Mouse (Mus musculus): Measurements from ENCODE around the gene Frmd4a. TPM values are rescaled to one million over a fixed set of nuclear protein-coding genes. Genes with fewer than 3 reads are reported as not detected.

The Frmd4a gene
- polyA plus RNA-seq, 1 experiment from 2014 or later, result 48.1 TPM

DNA sequence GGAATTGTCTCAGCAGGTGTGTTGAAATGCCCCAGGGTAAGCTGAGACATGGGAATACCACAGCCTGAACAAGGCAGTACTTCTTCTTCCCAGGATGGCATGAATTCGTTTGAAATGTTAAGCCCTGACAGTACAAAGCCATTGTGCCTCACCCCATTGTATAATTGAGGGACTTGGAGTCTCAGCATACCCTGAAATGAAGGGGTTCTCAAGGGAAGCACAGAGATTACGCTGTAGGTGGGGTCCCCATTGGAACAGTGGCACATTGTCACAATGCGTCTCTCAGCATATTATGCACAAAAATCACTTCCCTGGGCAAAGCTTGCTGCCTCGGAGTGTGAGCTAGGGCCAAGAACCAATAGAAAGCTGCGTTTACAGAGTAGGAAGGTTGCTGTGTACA lies 297.0 kb downstream of the Frmd4a start:
- 59% methylated on average over 5 of the region's 5 CpGs for WGBS
- peak; percentile 9; the same call in 1 of the 2 replicates for ATAC-seq
- no peaks in the 10 kb centered on the region for H3K4me1 ChIP-seq (ENCODE audit: control insufficient read depth, insufficient read depth, low read depth, low read length)
- no peaks in the 10 kb centered on the region for H3K9me3 ChIP-seq (ENCODE audit: control insufficient read depth, low read length)
- H3K4me3 ChIP-seq (ENCODE audit: low read length), result no peak overlapping the region
- H3K27me3 ChIP-seq (replicated peaks; ENCODE audit: control insufficient read depth, insufficient read depth, low read length), result no peaks in the 10 kb centered on the region
- H3K9ac ChIP-seq (ENCODE audit: low read depth, low read length), result no peak overlapping the region
- H3K4me2 ChIP-seq (ENCODE audit: low read length), result no peak overlapping the region
- no peak overlapping the region for H3K27ac ChIP-seq (ENCODE audit: low read depth, low read length)
- H3K36me3 ChIP-seq (ENCODE audit: control insufficient read depth, insufficient read depth, low read length), result no peaks in the 10 kb centered on the region

DNA sequence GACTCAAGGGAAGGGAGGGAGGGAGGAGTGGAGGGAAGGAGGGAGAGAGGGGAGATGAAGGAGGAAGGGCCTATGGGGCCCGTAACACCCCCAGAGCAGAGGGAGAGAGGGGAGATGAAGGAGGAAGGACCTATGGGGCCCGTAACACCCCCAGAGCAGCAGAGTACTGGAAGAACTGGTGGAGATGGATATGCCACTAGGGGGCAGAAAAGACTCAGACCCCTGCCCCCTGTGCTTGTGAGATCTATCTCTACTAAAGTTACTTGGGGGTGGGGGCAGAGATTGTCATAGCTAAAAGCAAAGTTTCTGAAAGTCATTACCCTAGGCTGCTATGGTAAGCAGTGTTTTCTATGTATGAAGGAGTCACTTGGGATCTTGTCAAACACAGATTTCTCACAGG lies 299.1 kb downstream of the Frmd4a start:
- Histone ChIP-seq H3K27me3 (replicated peaks; ENCODE audit: control insufficient read depth, insufficient read depth, low read length) (no peaks in the 10 kb centered on the region), H3K4me3 (ENCODE audit: low read length) (no peak overlapping the region), H3K9ac (ENCODE audit: low read depth, low read length) (no peak overlapping the region), H3K27ac (ENCODE audit: low read depth, low read length) (no peak overlapping the region), H3K4me2 (ENCODE audit: low read length) (no peak overlapping the region), H3K36me3 (ENCODE audit: control insufficient read depth, insufficient read depth, low read length) (no peaks in the 10 kb centered on the region), H3K4me1 (ENCODE audit: control insufficient read depth, insufficient read depth, low read depth, low read length) (no peaks in the 10 kb centered on the region), H3K9me3 (ENCODE audit: control insufficient read depth, low read length) (no peaks in the 10 kb centered on the region)
- WGBS, result 63% methylated on average over 2 of the region's 2 CpGs
- ATAC-seq, result no peak

DNA sequence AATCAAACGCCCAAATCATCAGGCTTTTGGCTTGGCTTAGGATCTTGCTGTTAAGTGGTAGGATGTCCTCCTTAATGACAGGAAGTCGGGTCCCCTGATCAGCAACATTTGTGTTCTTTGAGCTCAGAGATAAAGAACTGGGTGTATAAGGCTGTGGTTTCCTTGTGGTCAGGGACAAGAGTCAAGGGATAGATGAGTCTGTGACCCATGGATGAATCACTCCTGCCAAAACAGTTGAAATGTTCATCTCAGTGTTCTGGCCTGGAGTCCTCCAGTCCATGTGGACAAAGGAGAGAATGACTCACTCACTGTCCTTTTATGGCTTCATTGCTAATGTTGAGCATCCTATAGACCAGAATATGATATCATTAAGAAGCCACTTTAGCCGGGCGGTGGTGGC lies 300.6 kb downstream of the Frmd4a start:
- Histone ChIP-seq H3K9me3 (ENCODE audit: control insufficient read depth, low read length) (no peaks in the 10 kb centered on the region), H3K4me1 (ENCODE audit: control insufficient read depth, insufficient read depth, low read depth, low read length) (no peaks in the 10 kb centered on the region), H3K27ac (ENCODE audit: low read depth, low read length) (no peak overlapping the region), H3K36me3 (ENCODE audit: control insufficient read depth, insufficient read depth, low read length) (no peaks in the 10 kb centered on the region), H3K9ac (ENCODE audit: low read depth, low read length) (no peak overlapping the region), H3K4me2 (ENCODE audit: low read length) (no peak overlapping the region), H3K27me3 (replicated peaks; ENCODE audit: control insufficient read depth, insufficient read depth, low read length) (no peaks in the 10 kb centered on the region), H3K4me3 (ENCODE audit: low read length) (no peak overlapping the region)
- ATAC-seq, result no peak
- 85% methylated on average over 4 of the region's 4 CpGs for WGBS

DNA sequence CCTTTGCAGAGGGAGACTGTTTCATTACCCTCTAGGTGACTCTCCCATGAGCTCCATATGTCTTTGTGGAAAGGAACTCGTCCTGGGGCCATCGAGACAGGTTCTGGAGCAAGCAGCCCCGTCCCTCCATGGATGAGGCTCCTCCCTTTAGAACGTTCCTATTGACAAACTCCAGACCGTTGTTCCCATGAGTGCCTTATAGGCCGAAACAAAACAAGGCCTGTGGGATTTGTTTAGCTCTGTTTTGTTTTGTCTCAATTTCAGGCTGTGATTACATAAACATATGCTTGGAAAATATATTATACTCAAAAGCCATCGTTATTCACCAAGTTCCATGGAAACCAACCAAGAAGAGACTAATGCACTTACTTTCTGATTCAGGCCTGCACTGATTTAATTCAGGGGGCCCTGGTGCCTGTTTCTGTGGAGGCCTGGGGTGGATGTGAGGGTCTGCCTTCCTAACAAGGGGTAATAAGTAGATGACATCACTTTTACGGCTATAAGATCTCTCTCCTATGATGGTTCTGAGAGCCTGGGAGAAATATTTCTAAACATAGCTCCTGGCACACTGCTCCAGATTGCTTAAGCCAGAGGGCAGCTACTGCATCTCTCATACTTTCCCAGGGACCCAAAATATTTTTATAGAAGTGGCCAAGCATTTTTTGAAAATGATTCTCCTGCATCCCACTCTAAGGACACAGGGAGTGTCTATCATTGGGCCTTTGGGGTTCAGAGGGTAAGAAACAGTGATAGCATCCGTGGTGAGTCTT lies 308.9 kb downstream of the Frmd4a start:
- no peaks in the 10 kb centered on the region for H3K36me3 ChIP-seq (ENCODE audit: control insufficient read depth, insufficient read depth, low read length)
- 60% methylated on average over 9 of the region's 9 CpGs for WGBS
- H3K9me3 ChIP-seq (ENCODE audit: control insufficient read depth, low read length), result no peaks in the 10 kb centered on the region
- no peak overlapping the region for H3K4me3 ChIP-seq (ENCODE audit: low read length)
- H3K9ac ChIP-seq (ENCODE audit: low read depth, low read length), result no peak overlapping the region
- H3K27ac ChIP-seq (ENCODE audit: low read depth, low read length), result no peak overlapping the region
- H3K4me2 ChIP-seq (ENCODE audit: low read length), result no peak overlapping the region
- H3K4me1 ChIP-seq (ENCODE audit: control insufficient read depth, insufficient read depth, low read depth, low read length), result no peaks in the 10 kb centered on the region; the same call in 1 of the 2 replicates
- no peak for ATAC-seq
- no peaks in the 10 kb centered on the region for H3K27me3 ChIP-seq (replicated peaks; ENCODE audit: control insufficient read depth, insufficient read depth, low read length)

DNA sequence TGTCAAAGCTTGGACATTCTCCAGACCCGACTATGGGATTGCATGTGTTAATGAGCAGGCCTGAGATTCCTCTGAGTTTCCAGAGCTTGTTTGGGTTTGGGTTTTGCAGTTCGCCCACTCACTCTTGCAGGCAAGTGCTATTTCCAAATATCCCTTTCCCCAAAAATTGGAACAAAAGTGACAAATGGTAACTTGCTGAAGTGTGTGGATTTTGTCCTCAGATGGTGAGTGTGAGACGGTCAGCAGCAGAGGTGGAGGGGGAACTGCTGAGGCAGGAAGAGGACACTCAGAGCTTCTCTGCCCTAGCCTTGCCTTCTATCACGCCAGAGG lies 309.5 kb downstream of the Frmd4a start:
- Histone ChIP-seq H3K36me3 (ENCODE audit: control insufficient read depth, insufficient read depth, low read length) (no peaks in the 10 kb centered on the region), H3K4me3 (ENCODE audit: low read length) (no peak overlapping the region), H3K4me2 (ENCODE audit: low read length) (no peak overlapping the region), H3K27me3 (replicated peaks; ENCODE audit: control insufficient read depth, insufficient read depth, low read length) (no peaks in the 10 kb centered on the region), H3K4me1 (ENCODE audit: control insufficient read depth, insufficient read depth, low read depth, low read length) (no peaks in the 10 kb centered on the region; the same call in 1 of the 2 replicates), H3K27ac (ENCODE audit: low read depth, low read length) (no peak overlapping the region), H3K9ac (ENCODE audit: low read depth, low read length) (no peak overlapping the region), H3K9me3 (ENCODE audit: control insufficient read depth, low read length) (no peaks in the 10 kb centered on the region)
- no peak for ATAC-seq
- WGBS, result 77% methylated on average over 4 of the region's 4 CpGs

DNA sequence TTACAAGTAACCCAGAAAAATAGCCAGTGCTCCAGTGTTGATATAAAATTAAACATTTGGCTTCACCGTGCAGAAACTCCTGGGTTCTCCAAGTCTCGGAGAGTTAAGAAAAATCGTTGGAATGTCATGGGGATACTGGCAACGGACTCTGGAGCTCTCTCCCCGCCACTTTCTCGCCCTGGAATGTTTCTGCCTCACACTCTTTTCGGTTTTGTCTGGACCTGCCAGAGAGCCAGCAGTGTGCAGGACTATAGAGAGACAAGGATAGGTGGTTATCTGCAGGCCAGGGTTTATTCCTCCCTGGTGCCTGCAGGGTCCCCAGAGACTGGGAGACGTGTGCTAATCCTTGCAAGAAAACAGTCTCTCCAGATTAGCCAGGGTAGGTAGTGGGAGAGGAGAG lies 314.9 kb downstream of the Frmd4a start:
- H3K27me3 ChIP-seq (replicated peaks; ENCODE audit: control insufficient read depth, insufficient read depth, low read length), result no peaks in the 10 kb centered on the region
- H3K4me2 ChIP-seq (ENCODE audit: low read length), result no peak overlapping the region
- H3K36me3 ChIP-seq (ENCODE audit: control insufficient read depth, insufficient read depth, low read length), result no peaks in the 10 kb centered on the region
- peaks cover 6% of the 10 kb centered on the region for H3K4me1 ChIP-seq (ENCODE audit: control insufficient read depth, insufficient read depth, low read depth, low read length)
- WGBS, result 78% methylated on average over 8 of the region's 8 CpGs
- H3K9me3 ChIP-seq (ENCODE audit: control insufficient read depth, low read length), result no peaks in the 10 kb centered on the region
- H3K27ac ChIP-seq (ENCODE audit: low read depth, low read length), result no peak overlapping the region
- H3K4me3 ChIP-seq (ENCODE audit: low read length), result no peak overlapping the region
- no peak for ATAC-seq
- no peak overlapping the region for H3K9ac ChIP-seq (ENCODE audit: low read depth, low read length)

DNA sequence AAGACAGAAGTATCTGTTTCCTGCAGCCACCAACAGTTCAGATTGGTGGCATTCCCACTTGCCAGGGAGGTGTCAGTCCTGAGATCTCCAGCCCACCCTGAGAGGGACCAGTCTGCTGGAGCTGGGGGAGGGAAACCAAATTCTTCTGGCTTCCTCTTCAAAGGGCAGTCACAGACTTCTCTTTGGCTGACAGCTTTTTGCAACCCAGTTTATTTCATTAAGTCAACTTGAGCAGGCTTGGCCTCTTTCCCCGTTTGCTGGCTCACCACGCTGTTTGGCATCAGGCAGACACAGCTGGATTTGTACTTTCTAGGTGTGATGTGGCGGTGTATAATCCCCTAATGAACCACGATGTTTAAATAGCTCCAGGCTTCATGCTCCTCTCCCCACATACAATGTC lies 316.7 kb downstream of the Frmd4a start:
- Histone ChIP-seq H3K4me2 (ENCODE audit: low read length) (no peak overlapping the region), H3K27ac (ENCODE audit: low read depth, low read length) (peak overlapping the region; percentile 47), H3K9me3 (ENCODE audit: control insufficient read depth, low read length) (no peaks in the 10 kb centered on the region), H3K36me3 (ENCODE audit: control insufficient read depth, insufficient read depth, low read length) (no peaks in the 10 kb centered on the region), H3K27me3 (replicated peaks; ENCODE audit: control insufficient read depth, insufficient read depth, low read length) (no peaks in the 10 kb centered on the region), H3K4me1 (ENCODE audit: control insufficient read depth, insufficient read depth, low read depth, low read length) (peaks cover 6% of the 10 kb centered on the region), H3K4me3 (ENCODE audit: low read length) (no peak overlapping the region), H3K9ac (ENCODE audit: low read depth, low read length) (no peak overlapping the region)
- WGBS, result 27% methylated on average over 4 of the region's 4 CpGs
- ATAC-seq, result peak; percentile 57; the same call in 1 of the 2 replicates

DNA sequence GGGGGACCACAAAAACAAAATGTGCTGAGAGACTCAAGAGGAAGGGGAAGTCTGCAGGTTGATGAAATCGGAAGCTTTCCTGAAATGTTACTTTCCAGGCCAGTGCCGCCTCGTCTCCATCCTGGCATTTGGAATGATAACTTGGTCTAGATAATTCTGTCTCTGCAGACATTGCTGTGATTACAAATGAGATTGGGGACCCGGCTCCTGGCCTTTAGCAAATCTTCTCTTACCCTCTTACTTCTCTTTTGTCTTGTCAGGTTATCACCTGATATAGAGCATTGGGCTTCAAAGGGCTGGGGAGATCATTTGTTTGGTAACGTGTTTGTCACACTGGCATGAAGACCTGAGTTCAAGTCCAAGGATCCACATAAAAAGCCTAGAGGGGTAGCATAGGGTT lies 317.4 kb downstream of the Frmd4a start:
- ATAC-seq, result no peak
- no peak overlapping the region for H3K9ac ChIP-seq (ENCODE audit: low read depth, low read length)
- no peaks in the 10 kb centered on the region for H3K9me3 ChIP-seq (ENCODE audit: control insufficient read depth, low read length)
- H3K27me3 ChIP-seq (replicated peaks; ENCODE audit: control insufficient read depth, insufficient read depth, low read length), result no peaks in the 10 kb centered on the region
- no peak overlapping the region for H3K4me3 ChIP-seq (ENCODE audit: low read length)
- no peak overlapping the region for H3K4me2 ChIP-seq (ENCODE audit: low read length)
- WGBS, result 87% methylated on average over 5 of the region's 5 CpGs
- H3K36me3 ChIP-seq (ENCODE audit: control insufficient read depth, insufficient read depth, low read length), result no peaks in the 10 kb centered on the region
- no peak overlapping the region for H3K27ac ChIP-seq (ENCODE audit: low read depth, low read length)
- peaks cover 6% of the 10 kb centered on the region for H3K4me1 ChIP-seq (ENCODE audit: control insufficient read depth, insufficient read depth, low read depth, low read length)

DNA sequence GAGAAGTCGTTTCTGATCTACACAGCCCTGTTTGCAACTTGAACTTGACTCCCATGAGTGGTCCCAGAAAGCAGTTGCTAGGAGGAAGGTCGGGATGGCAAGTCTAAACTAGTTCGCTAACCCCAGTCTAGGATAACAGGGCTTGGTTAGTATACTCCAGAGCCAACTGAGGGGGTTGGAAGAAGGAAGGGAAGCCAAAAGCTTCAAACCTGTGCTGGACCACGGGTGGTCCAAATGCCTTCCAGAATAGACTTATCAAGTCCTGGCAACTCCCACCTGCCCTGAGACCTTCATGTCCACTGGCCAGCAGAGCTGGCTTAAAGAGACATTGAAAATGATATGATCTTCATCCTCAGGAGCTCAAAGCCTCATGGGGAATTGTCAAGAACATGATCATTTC lies 318.4 kb downstream of the Frmd4a start:
- peaks cover 6% of the 10 kb centered on the region for H3K4me1 ChIP-seq (ENCODE audit: control insufficient read depth, insufficient read depth, low read depth, low read length)
- no peak overlapping the region for H3K4me2 ChIP-seq (ENCODE audit: low read length)
- no peaks in the 10 kb centered on the region for H3K27me3 ChIP-seq (replicated peaks; ENCODE audit: control insufficient read depth, insufficient read depth, low read length)
- H3K9me3 ChIP-seq (ENCODE audit: control insufficient read depth, low read length), result no peaks in the 10 kb centered on the region
- no peak overlapping the region for H3K27ac ChIP-seq (ENCODE audit: low read depth, low read length)
- H3K36me3 ChIP-seq (ENCODE audit: control insufficient read depth, insufficient read depth, low read length), result no peaks in the 10 kb centered on the region
- 61% methylated on average over 4 of the region's 4 CpGs for WGBS
- H3K9ac ChIP-seq (ENCODE audit: low read depth, low read length), result no peak overlapping the region
- H3K4me3 ChIP-seq (ENCODE audit: low read length), result no peak overlapping the region
- ATAC-seq, result no peak
